Mouse (Mus musculus): ENCODE measurements at regions not wholly inside any gene's neighbourhood (a gene's known extent, or its start where the extent isn't known, plus 50 kb on each side); places are given as distances from the start of the nearest gene placed in this dataset.
A peak's percentile ranks its signal among the peaks of the same experiment; 100 is the strongest.

DNA sequence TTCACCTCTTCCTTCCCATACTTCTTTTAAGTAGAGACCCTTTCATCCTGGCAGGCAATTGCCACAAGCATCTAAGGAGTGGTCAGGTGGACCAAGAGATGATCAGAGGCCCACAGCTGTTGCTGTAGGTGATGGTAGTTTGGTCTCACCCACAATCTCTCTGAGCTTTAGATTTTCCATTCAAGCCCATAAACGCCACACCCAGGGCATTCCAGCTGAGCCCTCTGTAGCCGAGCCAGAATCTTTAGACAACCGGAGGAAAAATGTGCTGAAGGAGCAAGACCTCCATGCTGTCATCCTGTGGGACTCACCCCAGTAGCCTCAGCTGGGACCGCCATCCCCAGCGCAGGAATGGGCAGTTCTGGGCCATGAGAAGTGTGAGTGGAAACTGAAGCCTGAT lies 93.7 kb upstream of the Dlx2 start:
- no peak for DNase-seq (ENCODE audit: low spot score)

DNA sequence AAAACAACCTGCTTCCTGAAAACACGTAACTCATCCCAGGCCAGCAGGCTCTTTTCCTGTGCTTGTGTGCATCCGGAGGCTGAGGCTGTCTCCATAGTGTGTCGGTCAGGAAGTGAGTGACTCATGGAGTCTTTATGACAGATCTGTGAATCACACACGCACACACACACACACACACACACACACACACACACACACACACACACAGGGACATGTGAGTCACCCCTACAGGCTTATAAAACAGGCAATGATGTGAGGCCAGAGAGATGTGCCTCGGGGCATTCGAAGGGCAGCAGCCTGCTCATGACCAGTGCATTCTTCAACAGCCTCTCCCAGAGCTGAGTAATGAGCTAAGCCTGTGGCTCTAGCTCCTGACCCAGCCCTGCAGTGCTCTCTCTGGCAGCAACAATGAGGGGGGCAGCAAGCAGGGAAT lies 97.5 kb upstream of the Dlx2 start:
- peak; percentile 32 for DNase-seq (ENCODE audit: low spot score)

DNA sequence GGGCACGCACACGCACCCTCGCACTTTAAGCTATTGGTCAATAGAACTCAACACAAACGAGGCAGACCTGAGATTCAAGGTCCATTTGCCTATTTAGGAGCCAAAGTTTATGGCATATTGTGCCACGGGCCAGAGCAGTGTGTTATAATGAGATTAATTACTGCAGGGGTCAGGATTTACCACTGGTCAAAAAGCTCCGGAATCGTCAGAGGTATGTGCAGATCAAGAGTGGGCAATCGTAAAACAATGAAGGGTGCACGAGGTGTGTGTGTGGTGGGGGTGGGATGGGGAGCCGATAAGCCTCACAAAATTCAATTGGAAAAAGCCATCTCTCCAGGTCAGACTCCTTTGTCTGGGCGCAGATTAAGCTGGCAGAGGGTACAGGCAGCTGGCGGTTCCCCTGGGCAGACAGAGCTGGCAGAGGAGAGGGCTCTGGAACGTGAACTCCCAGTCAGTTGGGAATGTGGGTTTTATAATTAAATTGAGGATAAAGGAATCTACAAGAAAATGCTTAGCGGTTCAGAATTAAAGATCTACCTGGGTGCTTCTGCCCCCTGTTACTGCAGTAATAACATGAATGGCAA lies 97.4 kb upstream of the Itga6 start:
- DNase-seq (ENCODE audit: low spot score) = no peak

DNA sequence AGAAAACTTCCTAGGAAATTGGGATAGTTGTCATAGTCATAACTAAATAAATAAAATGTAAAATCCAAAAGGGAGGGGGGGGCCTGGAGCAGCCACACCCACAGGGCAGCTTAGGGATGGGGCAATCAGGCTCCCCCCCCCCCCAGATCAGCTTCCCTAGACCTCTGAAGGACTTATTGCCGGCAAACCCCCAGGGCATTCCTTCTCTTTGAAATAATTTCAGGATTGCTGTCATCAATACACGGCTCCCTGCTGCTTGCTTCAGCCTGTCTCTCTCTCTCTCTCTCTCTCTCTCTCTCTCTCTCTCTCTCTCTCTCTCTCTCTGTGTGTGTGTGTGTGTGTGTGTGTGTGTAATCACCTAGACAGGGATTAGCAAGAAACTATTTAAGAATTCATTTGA lies 93.8 kb upstream of the Itga6 start:
- DNase-seq (ENCODE audit: low spot score) = no peak

DNA sequence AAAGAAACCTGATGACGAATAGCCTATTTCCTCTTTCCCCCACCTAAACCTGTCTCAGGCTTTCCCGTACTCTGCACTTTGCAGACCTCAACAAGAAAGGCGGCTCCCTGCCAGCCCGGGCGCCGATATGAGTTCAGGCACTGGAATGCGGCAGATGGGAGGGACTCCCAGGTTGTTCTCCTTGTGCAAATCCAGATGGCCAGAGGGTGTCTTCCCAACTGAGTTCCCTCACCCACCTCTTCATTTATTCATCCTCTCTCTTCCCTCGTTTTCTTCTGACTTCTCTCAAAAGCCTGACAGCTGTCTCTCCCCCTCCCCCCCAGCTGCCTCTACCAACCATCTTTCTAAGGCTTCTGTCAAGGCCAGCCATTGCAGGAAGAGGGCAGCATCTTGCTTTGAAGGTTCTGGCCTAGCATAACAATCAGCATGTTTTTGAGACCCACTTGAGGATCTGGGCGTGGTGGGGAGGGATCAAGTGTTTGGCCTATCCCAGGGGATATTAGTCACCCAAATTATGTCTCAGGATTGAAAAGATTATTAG lies 93.1 kb upstream of the Itga6 start:
- peak; percentile 53 for DNase-seq (ENCODE audit: low spot score)

DNA sequence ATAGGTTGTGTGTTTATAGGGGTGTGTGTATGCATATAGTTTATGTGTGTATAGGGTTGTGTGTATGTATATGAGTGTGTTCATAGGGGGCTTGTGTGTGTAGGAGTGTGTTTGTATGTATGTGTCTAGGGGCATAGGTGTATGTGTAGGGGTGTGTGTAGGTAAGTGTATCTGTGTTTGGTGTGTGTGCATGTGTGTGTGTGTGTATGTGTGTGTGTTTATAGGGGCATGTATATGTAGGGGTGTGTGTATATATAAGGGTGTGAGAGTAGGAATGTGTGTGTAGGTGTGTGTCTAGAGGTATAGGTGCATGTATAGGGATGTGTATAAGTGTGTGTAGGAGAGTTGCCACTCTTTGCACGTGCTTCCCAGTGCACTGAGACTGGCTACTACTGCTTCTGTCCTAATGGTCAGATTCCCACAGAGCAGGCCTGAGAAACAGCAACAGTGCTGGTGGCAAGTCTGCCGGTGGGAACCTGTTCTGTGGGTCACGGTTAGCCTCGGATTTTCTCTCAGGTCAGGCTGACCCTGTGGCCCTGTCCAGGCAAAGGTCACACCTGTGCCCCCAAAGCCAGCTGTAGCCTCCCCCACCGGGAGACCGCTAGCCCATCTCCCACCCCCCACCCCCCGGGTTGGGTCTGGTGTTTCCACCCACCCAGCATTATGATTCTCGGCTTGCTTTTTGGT lies 90.5 kb upstream of the Itga6 start:
- DNase-seq (ENCODE audit: low spot score) = no peak

DNA sequence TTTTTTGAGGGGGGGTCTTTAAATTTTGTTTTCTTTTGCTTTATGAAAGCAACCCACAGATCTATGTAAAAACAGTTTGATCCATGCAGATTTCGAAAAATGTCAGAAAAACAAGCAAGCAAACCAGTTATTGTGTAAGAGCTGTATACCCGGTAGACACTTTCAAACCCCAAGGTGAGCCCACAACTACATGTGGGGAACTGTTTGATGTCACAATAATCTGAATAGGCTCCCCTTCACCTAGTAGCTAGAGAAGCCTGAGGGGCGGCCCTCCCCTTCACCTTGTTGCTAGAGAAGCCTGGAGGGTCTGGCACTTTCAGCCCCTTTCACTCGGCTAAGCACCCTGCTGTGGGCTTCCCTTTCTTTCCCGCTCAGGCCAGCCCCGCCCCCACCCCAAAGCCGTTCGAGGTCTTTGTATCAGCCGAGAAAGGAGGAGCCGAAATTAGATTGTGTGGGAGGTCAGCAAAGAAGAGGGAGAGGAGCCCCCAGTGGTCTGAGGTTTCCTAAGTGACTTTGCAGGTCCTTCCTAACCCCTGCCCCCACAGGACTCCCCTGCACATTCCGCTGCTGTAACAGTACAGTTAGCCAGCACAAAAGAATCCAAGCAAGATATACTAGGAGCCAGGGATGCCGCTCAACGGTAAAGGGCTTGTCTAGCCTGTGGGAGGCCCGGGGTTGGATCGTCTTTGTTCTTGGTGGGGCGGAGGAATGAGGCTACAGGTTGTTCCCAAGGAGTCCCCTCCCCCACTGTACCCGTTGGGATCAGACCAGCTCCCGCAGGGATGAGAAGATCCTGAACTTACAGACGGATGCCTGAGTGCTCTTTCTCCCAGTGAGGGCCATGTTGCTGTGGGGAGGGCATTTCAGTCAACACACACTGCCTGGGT lies 89.7 kb upstream of the Itga6 start:
- peak; percentile 45 for DNase-seq (ENCODE audit: low spot score)

DNA sequence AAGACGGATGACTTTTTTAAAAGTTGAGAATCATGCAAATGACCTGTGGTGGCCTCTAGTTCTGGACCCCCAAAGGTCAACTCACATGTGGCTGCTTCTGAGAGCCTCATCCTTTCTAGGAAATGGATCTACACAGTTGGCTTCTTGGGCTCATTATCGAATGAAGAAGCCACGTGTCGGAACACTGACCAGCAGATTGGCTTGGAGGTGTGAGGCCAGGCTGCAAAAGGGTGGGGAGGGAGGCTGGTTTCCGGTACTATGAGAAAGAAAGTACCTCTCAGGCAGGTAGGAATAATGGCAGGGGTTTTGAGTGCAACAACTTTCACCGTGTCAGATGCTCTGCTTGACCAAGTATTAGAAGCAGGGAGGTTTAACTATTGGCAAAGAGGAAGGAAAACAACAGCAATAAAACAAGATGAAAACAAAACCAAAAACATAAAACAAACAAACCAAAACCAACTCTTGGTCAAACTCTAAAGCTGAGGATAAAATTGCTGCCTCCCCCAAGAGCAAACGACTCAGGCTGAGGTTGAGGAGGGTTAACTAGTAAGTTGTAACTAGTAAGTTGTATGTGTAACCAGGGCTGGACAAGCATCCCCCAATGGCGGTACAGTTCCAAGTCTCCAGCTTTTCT lies 88.7 kb upstream of the Itga6 start:
- no peak for DNase-seq (ENCODE audit: low spot score)

DNA sequence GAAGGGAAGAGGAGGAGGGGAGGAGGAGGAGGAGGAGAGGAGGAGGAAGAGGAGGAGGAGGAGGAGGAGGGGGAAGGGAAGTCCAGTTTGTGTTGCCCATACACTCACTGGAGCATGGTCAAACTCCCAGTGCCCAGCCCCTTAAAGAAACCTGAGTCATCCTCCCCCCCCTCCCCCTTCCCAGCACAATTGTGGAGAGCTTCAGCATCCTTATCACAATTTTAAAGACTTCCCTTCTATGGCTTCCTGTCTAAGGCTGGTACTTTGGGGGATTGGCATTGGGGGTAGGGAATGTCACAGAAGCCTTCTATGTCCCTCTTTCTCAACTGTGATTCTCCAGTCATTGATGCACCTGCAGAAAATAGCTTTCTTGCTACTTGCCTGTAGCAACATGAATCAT lies 84.0 kb upstream of the Itga6 start:
- DNase-seq (ENCODE audit: low spot score) = no peak

DNA sequence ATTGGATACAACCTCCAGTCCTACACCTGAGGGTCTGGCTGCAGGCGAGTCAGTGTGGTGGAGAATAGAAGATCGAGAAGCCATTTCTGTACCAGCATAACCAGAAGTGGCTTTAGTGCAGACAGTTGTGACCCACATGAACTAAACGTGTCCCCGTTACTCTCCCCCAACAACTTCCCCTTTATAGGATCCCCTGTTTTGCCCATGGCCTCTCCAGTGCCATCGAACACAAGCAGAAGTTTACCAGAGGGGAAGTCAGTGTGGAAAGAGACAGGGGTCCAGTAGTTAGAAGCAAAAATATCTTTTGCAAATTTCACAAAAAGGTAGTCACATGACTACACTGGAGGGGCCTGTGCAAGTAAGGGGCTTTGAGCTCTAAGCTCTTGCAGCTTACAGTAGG lies 83.4 kb upstream of the Itga6 start:
- no peak for DNase-seq (ENCODE audit: low spot score)

DNA sequence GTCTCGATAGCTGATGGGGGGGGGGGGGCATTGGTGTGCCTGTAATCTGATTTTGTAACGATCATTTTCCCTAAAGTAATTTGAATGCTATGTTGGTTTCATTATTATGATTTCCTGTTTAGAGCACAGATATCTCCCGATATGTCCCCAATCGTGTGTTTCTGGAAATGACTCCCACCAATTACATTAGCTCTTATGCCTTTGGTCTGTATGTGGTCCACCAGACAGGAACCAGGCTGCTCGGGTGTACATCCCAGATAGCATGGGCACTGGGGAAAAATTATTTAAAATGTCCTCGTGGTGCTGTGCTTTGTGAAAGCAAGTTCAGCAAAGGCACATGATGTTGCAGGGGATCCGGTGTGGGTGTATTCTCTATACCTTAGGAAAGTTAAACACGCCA lies 82.0 kb upstream of the Itga6 start:
- DNase-seq (ENCODE audit: low spot score) = no peak

DNA sequence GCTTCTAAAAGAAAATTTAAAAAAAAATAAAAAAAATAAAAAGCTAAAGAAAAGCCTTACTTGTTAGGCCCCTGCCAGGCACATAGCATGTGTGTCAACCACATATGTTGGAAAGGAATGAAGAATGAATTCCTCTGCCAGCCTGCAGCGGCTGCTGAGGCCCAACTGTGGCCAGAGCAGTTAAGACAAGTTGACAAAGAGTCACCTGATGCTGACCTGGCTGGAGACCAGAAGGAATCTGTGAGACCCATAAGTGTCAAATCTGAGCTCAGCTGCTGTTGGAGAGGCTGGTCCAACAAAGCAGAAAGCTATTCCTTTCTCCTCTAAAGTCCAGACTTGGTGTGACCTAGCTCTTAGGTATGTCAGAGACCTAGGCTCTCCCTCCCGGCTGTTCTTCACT lies 78.5 kb upstream of the Itga6 start:
- no peak for DNase-seq (ENCODE audit: low spot score)

DNA sequence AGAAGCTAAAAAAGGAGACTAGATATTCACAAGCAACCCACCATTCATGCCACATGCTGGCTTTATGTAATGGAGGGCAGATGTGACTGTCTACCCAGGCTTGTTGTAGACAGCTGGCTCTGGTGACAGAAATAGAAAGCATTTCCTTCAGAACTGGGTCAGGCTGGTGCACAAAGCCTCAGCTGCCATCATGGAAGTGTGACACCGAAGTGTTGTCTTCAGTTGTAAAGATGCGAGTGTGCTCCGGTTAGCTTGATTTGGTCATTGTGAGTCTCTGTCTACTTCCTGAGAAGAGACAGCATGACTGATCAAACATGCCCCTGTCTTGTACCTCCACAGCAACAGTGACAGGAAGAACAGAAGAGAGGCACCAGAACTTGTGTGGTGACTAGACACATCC lies 77.7 kb upstream of the Itga6 start:
- DNase-seq (ENCODE audit: low spot score) = no peak

DNA sequence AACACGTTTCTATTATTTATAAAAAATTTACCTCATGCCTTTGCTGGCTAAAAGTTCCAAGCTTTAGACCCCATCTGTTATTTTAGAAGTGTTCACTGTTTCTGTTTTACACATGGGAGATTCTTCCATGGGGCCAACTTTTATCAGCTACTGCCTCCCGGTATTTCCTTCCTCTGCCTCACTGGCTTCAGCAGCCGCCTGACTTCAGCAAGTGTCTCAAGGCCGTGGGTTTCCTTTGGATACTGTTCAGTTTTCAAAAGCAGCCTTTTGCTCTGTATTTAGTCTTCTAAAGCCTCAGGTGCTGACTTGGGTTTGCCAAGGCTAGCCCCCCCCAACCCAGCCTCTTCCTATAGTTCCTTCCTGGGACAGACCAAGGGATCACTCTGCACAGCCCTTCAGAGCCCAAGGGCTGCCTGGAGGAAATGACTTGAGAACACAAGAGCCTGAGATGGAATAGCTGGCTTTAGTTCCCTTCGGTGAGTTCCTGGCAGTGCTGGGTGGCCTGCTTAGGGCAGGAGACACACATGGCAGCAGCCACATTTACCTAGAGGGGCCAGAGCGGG lies 75.1 kb upstream of the Itga6 start:
- no peak for DNase-seq (ENCODE audit: low spot score)

DNA sequence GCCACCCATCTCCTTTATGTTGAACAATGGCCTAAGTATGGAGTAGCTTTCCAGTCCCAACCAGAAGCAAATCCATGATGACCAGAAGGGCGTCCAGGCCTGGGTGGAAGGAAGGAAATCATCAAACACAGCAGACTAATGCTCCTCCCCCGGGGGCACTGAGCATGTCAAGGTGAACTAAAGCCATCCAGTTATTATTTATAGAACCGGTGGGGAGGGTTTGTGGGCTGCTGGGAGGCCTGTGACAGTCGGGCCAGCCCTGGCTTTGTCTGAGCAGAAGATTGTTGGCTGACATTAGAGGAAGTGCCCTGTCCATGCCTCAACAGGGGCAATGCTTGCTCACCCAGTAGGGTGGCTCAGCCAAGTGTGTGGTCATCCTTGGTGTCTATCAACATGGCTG lies 74.5 kb upstream of the Itga6 start:
- no peak for DNase-seq (ENCODE audit: low spot score)

DNA sequence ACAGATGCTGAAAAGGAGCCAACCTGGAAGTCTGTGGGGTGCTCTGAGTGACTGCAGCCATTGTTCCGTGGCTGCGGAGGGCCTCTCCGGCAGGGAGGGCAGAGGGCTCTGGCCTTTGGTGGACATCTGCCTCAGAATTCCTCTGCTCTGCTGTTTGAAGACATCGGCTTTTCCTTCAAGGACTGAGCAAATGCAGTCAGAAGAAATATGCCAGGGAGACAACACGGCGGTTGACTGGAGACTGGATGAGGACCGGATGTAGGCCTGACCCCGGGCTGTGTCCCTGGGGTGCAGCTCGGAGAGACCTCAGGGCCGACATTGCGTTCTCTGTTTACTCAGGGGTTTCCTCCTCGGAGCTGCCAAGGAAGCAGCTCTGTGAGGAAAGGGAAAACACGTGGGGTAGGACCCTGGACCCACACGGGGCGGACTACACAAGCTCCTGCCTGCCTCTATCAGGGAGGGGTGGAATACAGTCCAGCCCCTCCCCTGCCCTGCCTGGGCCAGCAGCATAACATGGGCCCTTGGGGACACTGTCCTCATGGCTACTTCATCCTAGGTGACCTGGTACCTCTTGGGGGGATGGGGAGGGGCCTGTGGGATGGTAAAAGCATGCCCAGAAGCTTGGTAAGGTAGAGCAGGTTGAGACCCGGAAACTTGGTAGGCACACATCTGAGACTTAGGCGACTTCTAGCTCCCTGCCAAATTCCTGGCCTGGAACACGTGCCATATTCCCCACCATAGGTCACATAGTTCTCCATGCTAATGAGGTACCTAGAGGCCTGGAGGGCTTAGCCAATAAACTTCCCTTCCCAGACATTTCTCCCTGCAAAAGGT lies 72.1 kb upstream of the Itga6 start:
- peak; percentile 27 for DNase-seq (ENCODE audit: low spot score)

DNA sequence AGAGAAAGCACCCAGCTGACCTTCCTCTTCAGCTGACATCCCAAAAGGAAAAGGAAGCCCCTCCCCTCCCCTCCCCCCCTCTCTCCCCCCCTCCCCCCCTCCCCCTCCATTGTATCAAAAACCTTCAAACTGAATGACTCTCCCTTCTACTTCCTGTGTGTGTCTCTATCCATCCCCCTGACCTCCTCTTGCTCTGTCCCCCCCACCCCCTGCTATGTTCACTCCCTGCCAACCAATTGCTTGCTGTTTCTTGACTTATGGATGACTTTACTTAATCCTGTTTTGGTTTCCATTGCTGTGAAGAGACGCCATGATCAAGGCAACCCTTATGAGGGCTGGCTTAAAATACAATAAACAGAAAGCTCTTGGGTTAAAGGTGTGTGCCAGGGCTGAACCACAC lies 64.7 kb upstream of the Itga6 start:
- no peak for DNase-seq (ENCODE audit: low spot score)

DNA sequence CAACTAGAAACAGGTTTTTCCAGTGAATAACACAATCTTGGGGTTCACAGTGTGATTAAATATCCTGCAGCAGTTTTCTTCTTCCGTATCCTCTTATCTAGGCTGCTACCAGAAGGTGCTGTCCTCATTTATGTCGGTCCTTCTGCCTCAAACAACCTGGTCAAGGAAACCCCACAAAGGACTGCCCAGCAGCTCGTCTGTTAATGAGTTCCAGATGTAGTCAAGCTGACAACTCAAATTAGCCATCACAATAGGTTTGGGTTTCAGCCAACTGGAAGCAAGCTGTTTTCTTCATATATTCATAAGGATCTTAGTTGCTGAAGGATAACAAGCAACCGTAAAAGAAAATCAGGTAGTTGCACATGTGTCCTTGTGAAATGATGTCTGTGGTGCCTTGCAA lies 64.3 kb upstream of the Itga6 start:
- DNase-seq (ENCODE audit: low spot score) = no peak

DNA sequence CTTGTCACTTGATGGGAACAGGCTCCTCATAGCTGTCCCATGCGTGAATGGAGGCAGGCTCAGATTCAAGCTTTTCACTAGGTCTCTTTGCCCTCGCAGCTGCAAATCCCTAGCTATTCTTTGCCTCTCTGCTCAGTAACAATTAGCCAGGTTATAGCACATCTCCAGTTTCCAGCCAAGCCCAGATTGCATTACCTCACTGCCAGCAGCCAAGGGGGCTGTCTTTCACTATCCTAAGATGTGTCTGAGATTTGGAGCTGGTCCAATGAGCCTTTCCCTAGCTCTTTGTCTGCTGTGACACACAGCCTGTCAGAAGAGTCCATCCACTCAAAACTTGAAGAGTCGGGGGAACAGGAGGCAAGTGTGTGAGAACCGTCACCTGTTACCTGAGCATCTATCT lies 62.0 kb upstream of the Itga6 start:
- no peak for DNase-seq (ENCODE audit: low spot score)

DNA sequence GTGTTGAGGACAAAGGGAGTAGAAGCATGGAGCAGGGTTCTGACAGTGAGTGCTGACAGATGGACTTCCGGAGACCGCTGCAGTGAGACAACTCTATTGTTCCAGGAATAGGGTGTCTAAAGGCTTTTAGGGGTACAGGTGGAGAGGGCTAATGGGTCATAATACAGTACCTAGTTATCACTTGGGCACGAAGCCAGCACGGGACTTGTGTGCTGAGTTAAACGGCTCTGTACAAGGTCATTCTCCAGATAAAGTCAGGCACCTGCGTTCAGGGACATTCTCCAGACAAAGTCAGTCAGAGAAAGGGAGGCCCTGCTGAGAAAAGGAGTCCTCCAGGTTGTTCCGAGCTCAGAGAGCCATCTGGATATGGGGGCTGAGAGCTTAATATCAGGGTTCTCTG lies 60.2 kb upstream of the Itga6 start:
- no peak for DNase-seq (ENCODE audit: low spot score)

DNA sequence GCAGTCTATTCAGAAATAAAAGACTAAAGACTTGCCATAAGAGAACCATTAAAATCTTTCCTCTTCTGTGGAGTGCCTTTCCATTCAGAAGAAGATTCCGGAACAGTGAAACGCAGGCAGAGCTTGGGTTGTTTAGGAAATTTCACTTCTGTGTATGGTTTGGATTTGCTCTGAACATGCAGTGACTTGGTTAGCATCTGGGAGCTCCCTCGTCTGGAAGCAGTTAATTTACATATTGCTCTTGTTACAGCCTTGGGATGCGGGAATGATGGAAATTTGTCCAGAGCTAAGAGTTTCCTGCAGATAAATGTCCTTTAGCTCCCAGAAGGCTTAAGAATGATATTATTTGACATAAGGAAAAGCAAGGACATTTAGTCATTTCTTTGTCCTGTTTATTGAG lies 56.4 kb upstream of the Itga6 start:
- DNase-seq (ENCODE audit: low spot score) = no peak
